Comparison of ENCODE assay signal across 8 mouse cellular contexts in the genomic region with DNA sequence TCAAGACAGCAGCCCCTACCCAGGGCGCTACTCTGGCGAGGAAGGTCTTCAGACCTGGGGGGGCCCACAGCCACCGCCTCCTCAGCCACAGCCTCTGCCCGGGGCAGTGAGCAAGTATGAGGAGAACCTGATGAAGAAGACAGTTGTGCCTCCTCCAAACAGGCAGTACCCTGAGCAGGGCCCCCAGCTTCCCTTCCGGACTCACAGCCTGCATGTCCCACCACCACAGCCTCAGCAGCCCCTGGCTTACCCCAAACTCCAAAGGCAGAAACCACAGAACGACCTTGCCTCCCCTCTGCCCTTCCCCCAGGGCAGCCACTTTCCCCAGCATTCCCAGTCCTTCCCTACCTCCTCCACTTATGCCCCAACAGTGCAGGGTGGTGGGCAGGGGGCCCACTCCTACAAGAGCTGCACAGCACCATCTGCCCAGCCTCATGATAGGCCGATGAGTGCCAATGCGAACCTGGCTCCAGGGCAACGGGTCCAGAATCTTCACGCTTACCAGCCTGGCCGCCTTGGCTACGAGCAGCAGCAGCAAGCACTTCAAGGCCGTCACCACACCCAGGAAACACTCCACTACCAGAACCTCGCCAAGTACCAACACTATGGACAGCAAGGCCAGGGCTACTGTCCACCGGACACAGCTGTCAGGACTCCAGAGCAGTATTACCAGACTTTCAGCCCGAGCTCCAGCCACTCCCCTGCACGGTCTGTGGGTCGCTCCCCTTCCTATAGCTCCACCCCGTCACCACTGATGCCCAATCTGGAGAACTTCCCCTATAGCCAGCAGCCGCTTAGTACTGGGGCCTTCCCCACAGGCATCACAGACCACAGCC. TPM values are rescaled to one million over a fixed set of nuclear protein-coding genes. Genes with fewer than 3 reads are reported as not detected.
DNase-seq lines count a peak whose midpoint lies in the region; ATAC-seq and TF ChIP-seq lines count a peak whose summit lies in the region.

No protein-coding gene starts in this region.

- H3K4me3 ChIP-seq in embryonic facial prominence, embryonic 10.5 days: no peak overlapping the region
- H3K4me3 ChIP-seq in intestine, postnatal 0 days (ENCODE audit: low read depth, low read length): no peak overlapping the region

- no peak overlapping the region for H3K9ac ChIP-seq in intestine, postnatal 0 days (ENCODE audit: low read depth, low read length)

- TF ChIP-seq CTCF in intestine, postnatal 0 days (IDR thresholded peaks at IDR 0.05; ENCODE audit: low read depth): no peak

- no peaks in the 10 kb centered on the region for H3K9me3 ChIP-seq in embryonic facial prominence, embryonic 10.5 days
- no peaks in the 10 kb centered on the region for H3K9me3 ChIP-seq in intestine, postnatal 0 days (ENCODE audit: control insufficient read depth)

- peaks cover 68% of the 10 kb centered on the region for H3K4me1 ChIP-seq in embryonic facial prominence, embryonic 10.5 days
- H3K4me1 ChIP-seq in intestine, postnatal 0 days (replicated peaks; ENCODE audit: control insufficient read depth, insufficient read depth, low read length): peaks cover 11% of the 10 kb centered on the region; the same call in 1 of the 2 replicates

- WGBS in embryonic facial prominence, embryonic 10.5 days: 84% methylated on average over 20 of the region's 20 CpGs
- WGBS in intestine, postnatal 0 days: 76% methylated on average over 20 of the region's 20 CpGs

- peak overlapping the region; percentile 58 for H3K27ac ChIP-seq in embryonic facial prominence, embryonic 10.5 days (replicated peaks)
- 0 out of 2 replicates have a peak overlapping the region, but pooled peaks have one; percentile 21 for H3K27ac ChIP-seq in intestine, postnatal 0 days (ENCODE audit: low read depth, low read length)

- H3K27me3 ChIP-seq in embryonic facial prominence, embryonic 10.5 days (replicated peaks; ENCODE audit: low read depth, poor library complexity, severe bottlenecking): no peaks in the 10 kb centered on the region
- no peaks in the 10 kb centered on the region for H3K27me3 ChIP-seq in intestine, postnatal 0 days (replicated peaks; ENCODE audit: control insufficient read depth, insufficient read depth, low read length)

- no peak for ATAC-seq in intestine, postnatal 0 days
- ATAC-seq in megakaryocyte, adult 5-6 weeks (ENCODE audit: poor library complexity, severe bottlenecking): peak; percentile 97
- no peak for ATAC-seq in erythroid progenitor cell, adult 5-6 weeks (replicated peaks; ENCODE audit: low FRiP score, poor library complexity, severe bottlenecking)
- no peak for ATAC-seq in inflammation-experienced regulatory T-cells, adult 6 months

- H3K4me2 ChIP-seq in intestine, postnatal 0 days (replicated peaks; ENCODE audit: low read depth): no peak overlapping the region

- peak; percentile 45 for DNase-seq in right cerebral cortex, postnatal 14 days
- no peak for DNase-seq in right cerebral cortex, postnatal 4 days
- DNase-seq in embryonic facial prominence, embryonic 10.5 days (ENCODE audit: low spot score): no peak
- DNase-seq in thymus, postnatal 14 days: peak; percentile 71

- H3K36me3 ChIP-seq in embryonic facial prominence, embryonic 10.5 days (replicated peaks): peaks cover 76% of the 10 kb centered on the region
- H3K36me3 ChIP-seq in intestine, postnatal 0 days (ENCODE audit: control insufficient read depth, insufficient read depth): peaks cover 56% of the 10 kb centered on the region

RNA-seq across cellular contexts. Expression of gene Srebf1, which starts 36.8 kb away (rescaled TPM):
- 50.9 and 52.1 TPM in 2 replicates for polyA plus RNA-seq in embryonic facial prominence, embryonic 10.5 days (2016; fragmentation: Nextera tagmentation; extraction: Ambion mirVana)
- polyA plus RNA-seq in intestine, postnatal 0 days (2015; fragmentation: Nextera tagmentation; extraction: Ambion mirVana): 86.9 and 88.1 TPM in 2 replicates
- total RNA-seq in megakaryocyte, adult 5-6 weeks (2015): 27.5 and 37.3 TPM in 2 replicates
- total RNA-seq in megakaryocyte, adult 5-6 weeks (2017): 27.6 and 43.3 TPM in 2 replicates
- total RNA-seq in erythroid progenitor cell, adult 5-6 weeks (2015; ENCODE audit: low replicate concordance): 6.3 and 10.8 TPM in 2 replicates
- total RNA-seq in erythroid progenitor cell, adult 5-6 weeks (2017; ENCODE audit: low replicate concordance): 10.7 and 34.9 TPM in 2 replicates
- polyA plus RNA-seq in inflammation-experienced regulatory T-cells, adult 6 months (2017; shearing (Covaris generic)): 10 to 100 TPM; 21.7 to 26.7 (median 24.3) TPM

Comparison
In these comparisons a context has a peak if more than half of its experiments do, and no peak if none do; other contexts are left out.
1. DNase-seq: peak in right cerebral cortex, postnatal 14 days (single experiment) and thymus, postnatal 14 days (single experiment); none in right cerebral cortex, postnatal 4 days (single experiment) and embryonic facial prominence, embryonic 10.5 days (single experiment).